Mouse (Mus musculus) Muller cell, postnatal 12 days (primary cell): ENCODE measurements around the gene Stk11ip.
A peak's percentile ranks its signal among the peaks of the same experiment; 100 is the strongest.

Experiments used
- DNase-seq: peaks from one replicate; pipeline ENCODE4 v3.0.0-alpha.2; 2015; ENCODE audit errors: inconsistent ontology term

Gene Stk11ip

DNA sequence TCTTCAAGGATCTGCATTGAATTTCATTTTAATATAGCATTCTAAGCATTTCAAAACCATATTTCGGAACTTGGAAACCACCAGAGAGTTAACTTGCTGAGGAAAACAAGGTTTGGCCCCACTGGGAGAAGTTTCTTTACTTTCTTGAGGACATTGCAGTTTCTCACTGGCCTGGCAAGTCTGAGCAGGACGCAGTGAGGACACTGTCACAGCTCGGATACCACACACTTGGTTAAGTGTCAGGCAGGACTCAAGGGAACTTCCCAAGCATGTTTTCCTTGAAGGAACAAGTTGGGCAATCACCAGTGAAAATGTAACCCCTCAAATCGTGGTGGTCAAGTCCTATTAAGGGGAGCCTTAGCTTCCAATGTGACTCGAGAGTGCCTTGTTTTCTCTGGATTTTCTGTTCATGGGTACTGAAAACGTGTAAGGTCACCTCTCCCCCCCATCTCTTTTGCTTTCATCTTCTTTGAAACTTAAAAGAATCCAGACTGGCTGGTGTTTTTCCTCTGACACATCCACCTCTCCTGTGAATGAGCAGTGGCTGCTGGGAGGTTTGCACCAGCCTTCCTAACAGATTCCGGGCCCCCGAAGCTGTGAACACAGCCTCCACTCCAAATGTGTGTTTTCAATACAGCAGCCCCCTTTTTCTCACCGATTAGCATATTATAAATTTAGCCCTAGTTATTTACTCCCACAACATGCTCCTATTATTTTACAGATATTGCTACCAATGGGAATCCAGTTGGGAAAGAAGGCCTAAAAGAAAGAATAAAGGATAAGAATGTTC is 16.9 kb upstream of the Stk11ip start:
- no peak for DNase-seq

DNA sequence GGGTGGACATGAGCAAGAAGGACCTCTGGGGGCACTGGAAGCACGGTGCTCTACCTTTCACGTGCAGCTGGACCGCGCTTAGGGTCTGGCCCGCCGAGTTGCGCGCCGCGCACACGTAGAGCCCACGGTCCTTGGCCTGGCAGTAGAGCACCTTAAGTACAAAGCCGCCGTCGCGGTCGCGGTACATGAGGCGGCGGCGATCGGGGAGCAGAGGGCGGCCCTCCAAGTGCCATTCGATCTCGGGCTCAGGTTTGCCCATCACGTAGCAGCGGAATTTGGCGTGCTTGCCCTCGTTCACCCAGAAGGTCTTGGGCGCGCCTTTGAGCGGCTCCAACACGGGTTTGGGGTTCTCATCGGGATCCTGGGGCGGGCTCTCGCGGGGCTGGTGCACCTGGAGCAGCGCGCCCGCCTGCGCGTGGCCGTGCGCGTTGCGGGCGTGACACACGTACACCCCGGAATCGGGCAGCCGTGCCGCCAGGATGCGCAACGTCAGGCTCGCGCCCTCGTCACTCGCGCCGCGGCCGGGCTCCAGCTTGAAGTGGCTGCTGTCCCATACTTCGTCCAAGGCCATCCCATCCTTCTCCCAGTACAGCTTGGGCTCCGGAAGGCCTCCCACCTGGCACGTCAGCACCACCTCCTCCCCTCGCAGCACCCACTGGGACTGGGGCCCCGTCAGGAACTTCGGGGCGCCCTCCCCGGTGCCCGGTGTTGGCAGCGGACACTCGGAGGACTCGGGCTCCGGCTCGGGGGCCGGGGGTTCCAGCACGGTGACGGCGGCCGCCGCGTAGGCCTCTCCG is 16.0 kb upstream of the Stk11ip start:
- DNase-seq = peak; percentile 68

DNA sequence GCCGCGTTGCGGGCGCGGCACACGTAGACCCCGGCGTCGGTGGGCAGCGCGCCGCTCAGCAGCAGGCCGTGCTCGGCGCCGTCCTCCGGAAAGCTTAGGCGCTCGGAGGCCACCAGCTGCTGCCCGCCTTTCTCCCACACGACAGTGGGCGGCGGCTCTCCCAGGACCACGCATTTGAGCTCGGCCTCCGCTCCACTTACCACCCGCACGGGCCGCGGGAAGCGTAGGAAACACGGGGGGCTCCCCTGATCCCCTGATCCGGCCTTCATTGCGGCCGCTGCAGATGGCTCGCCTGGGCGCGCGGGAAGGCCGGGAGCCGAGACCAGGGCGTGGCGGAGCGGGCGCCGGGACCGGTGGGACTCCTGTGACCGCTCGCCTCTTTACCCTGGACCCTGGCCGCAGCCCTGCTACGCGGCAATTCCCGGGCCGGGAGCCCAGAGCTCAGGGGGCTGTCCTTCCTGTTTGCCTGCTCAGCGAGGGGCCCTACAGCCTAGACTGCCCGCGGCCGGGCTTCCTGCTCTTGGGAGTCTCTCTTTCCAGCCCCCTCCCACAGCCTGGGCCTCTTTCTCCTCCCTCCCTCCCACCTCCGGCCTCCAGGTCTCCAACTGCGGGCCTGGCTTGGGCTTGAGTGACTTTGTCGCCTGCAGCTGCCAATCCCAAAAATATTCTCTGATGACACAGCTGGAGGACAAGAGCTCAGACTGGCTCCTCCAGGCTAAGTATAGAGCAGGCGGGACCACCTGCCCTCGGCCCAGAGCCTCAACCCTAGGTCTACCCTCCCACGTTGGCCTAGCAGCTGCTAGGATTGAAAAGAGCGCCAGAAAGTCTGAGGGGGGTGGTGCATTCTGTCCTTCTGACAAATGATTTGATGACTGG is 15.1 kb upstream of the Stk11ip start, which contains the start of gene Obsl1:
Obsl1 (minus strand) TSS at position 497 of the 876 bp plus-strand sequence.
- peak; percentile 79 for DNase-seq

GRCm38 (mm10) chr1:75507006-75507405 is 14.3 kb upstream of the Stk11ip start, which contains the start of gene Inha:
TSS of gene Inha (plus strand) at chr1:75507077.
- DNase-seq = no peak

GRCm38 (mm10) chr1:75509586-75509985 is 11.7 kb upstream of the Stk11ip start:
- no peak for DNase-seq

DNA sequence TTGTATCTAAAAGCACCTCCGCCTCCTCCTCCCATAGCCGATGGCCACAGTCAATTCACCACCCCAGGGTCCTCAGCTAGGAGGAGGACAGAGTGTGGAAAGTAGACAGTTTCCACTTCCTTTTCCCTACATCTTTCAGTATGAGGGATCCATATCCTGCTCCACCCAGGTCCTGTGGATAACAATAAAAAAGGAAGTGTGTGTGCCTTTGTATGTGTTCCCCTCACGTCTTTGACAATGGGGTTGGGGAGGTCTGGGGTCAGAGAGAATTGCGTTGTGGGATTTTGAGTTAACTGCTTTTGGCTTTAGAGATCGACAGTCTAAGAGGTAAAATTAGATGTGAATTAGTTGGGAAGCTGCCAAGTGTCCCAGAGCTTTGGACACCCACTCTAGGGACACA is 11.2 kb upstream of the Stk11ip start:
- no peak for DNase-seq

DNA sequence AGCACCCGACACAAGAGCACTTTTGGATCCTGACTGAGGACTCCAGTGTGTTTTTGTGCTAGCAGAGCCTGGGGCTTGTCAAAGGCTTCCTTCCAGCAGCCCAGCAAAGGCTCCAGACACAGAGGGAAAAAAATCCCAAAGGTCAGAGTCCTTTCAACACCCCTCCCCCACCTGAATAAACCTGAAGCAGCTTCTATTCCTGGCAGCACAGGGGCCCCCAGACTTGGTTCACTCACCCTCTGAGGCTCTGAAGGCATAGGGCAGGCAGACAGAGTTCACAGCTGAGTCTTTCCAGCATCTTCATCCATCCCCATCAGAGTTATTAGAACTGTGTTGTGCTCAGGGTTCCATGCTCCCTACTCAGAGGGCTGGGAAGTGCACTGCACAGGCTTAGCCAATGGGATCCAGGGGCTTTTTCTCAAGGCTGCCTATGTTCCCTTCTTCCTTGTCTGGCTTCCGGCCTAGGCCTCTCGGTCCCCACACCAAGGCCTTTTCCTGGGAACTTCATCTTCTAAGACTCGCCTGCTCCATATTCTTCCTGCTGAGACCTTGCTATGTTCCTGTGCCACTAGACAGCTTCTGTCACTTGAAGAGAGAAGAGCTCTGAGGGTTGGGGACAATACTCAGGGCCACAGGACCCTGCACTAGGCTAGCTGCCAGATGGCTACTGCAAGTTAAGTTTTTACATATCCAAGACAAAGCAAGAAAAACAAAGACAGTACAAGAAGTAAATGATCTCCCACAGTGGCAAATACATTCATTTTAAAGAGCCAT is 9.7 kb upstream of the Stk11ip start:
- DNase-seq = no peak

DNA sequence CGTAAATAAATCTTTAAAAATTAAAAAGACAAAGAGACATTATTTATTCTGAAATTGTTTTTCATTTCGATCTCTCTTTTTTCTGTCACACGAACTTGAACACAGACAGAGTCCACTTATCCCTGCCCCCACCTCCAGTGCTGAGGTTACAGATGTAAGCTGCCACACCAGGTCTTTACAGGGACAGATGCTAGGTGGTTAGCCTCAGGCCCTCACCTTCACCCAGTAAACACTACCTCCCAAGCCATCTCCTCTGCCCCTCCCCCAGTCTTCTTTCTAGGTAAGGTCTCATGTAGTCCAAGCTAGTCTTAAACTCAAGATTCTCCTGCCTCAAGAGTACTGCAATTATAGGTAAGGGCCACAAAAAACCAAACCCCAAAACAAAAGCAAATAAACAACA is 8.8 kb upstream of the Stk11ip start:
- no peak for DNase-seq

GRCm38 (mm10) chr1:75516703-75517380 is 4.5 kb upstream of the Stk11ip start:
- no peak for DNase-seq

DNA sequence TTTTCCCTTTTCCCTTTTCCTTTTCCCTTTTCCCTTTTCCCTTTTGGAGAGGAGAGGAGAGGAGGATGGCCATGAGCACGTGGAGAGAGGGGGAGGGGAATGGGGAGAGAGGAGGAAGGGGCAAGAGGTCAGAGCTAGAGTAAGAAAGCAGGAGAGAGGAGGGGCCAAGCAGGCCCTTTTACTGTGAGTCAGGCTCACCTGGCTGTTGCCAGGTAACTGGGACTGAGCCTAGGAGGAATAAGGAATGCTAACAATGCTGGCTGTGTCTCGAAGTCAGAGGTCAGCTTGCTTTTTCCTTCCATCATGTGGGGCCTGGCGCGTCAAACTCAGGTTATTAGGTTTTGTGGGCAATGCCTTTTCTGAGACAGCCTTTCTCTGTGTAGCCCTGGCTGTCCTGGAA is 3.3 kb upstream of the Stk11ip start:
- DNase-seq = no peak

DNA sequence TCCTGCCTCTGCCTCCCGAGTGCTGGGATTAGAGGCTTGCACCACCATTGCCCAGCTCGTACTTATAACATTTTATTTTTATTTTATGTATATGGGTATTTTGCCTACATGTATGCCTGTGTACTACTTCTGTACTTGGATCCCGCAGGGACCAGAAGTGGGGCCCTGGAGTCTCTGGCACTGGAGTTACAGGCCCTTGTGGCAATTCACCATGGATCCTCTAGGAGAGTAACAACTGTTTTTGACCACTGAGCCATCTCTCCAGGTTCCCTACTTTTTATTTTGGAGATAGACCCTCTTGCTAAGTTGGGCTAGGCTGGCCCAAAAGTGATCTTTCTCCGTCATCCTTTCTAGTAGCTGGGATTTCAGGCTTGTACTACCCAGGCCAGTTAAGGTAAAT is 2.9 kb upstream of the Stk11ip start:
- DNase-seq = no peak

DNA sequence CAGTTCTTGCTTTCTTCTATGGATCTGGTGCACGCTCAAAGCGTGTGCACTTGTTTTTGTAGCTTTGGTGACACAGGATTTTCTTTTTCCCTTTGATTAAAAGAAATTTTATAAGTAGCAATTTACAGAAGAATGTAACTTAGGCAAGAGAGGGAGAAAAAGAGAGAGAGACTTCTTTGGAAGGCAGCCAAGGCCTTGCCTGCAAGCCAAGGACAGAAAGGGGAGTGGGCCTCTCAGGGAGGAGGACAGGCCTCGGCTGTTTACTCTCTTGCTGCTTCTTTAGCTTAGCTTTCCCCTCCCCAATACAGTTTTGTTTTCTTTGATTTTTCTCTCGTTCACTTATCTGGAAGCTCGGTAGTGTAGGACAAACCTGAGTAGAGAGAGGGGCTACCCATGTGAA is 1.8 kb upstream of the Stk11ip start:
- DNase-seq = no peak

- no peak for DNase-seq
Measured at GRCm38 (mm10) chr1:75524679-75525078, 3.4 kb downstream of the Stk11ip start.

DNA sequence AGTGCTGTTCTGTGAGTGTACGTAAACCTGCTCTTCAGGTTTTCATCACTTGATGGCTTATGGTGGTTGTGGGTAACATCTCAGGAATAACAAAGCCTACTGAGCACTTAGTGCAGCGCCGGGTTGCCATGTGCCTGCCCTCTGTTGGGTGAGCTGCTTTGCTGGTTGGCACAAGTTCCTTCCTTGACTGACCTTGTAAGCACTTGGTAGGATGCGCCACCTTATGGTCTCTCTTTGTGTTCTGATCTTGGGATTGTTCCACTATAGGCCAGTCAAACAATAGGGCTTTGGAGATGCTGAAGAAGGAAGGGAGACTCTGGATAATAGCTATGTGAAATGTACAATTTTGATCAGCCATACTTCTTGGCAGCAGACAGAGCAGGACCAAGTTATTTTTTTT is 9.2 kb downstream of the Stk11ip start:
- no peak for DNase-seq

GRCm38 (mm10) chr1:75532280-75533172 is 11.2 kb downstream of the Stk11ip start:
- no peak for DNase-seq

DNA sequence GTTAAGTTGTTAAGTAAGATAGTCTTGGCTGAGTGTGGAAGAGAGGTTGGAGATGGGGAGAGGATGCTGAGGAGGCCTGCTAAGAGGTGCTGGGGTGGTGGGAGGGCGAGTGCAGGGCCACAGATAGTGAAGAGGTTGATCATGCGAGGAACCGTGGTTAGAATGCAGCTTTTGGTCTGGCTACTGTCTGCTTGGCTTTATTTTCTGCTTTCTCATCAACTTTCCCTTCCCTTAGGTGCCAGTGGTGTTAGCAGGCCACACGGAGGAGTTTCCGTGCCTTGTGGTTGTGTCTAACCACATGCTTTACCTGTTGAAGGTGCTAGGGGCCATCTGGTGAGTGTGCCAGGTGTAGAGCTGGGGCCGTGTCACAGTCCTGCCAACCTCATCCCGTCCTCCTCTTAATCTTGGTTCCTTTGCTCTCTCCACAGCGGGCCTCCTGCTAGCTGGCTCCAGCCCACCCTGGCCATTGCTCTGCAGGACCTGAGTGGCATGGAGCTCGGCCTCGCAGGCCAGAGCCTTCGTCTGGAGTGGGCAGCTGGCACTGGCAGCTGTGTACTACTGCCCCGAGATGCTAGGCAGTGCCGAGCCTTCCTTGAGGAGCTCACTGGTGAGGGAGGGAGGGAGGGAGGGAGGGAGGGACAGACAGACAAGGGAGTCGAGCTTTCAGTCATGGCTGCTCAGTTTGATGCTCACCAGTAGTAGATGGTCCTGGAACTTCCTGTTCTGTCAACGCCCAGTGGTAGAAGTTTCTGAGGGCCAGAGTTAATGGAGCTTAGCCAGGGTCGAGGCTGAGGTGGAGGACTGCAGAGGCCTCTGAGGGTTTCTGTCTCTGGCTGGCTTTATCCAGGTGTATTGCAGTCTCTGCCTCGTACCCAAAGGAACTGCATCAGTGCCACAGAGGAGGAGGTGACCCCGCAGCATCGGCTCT is 12.3 kb downstream of the Stk11ip start:
- DNase-seq = no peak

- no peak for DNase-seq
Measured at GRCm38 (mm10) chr1:75537587-75537986, 16.3 kb downstream of the Stk11ip start.

- DNase-seq = no peak
Measured at GRCm38 (mm10) chr1:75538597-75539190, 17.4 kb downstream of the Stk11ip start.
